Mouse (Mus musculus): ENCODE measurements around the gene Dnase1l2. TPM values are rescaled to one million over a fixed set of nuclear protein-coding genes. Genes with fewer than 3 reads are reported as not detected.

Dnase1l2 gene
- total RNA-seq (2021) = under 1 TPM; 0.49 to 0.99 TPM
- long read RNA-seq, experiment 1 = 0 reads
- long read RNA-seq, experiment 2, partial matches to known transcripts = 0 of 1 reads
- long read RNA-seq, experiment 2, other reads (novel, unspliced or antisense) = 1 of 1 reads

- intact Hi-C loops (cut with DNase I) = no loop called here
- no peak for DNase-seq
These were observed at the start of gene Dnase1l2 for GRCm38 (mm10) chr17:24442632-24443155. Gene Dnase1l2 (minus strand): TSS chr17:24443105.

GRCm38 (mm10) chr17:24490399-24490798 is 47.5 kb upstream of the Dnase1l2 start:
- DNase-seq = no peak
- intact Hi-C loops (cut with DNase I) = no loop called here

GRCm38 (mm10) chr17:24489265-24490030 is 46.5 kb upstream of the Dnase1l2 start:
- intact Hi-C loops (cut with DNase I) = no loop called here
- DNase-seq = no peak

GRCm38 (mm10) chr17:24488662-24489264 is 45.9 kb upstream of the Dnase1l2 start:
- intact Hi-C loops (cut with DNase I) = no loop called here
- no peak for DNase-seq

- no peak for DNase-seq
- intact Hi-C loops (cut with DNase I) = no loop called here
These were observed 45.3 kb upstream of the Dnase1l2 start, which contains the start of gene Caskin1 for GRCm38 (mm10) chr17:24488186-24488661. Gene Caskin1 (plus strand): TSS chr17:24488601.

GRCm38 (mm10) chr17:24485090-24485860 is 42.4 kb upstream of the Dnase1l2 start:
- peak in 1 of 2 experiments; percentile 18 for DNase-seq
- intact Hi-C loops (cut with DNase I) = no loop called here

GRCm38 (mm10) chr17:24483495-24483894 is 40.6 kb upstream of the Dnase1l2 start:
- intact Hi-C loops (cut with DNase I) = no loop called here
- DNase-seq = no peak

GRCm38 (mm10) chr17:24481027-24481815 is 38.3 kb upstream of the Dnase1l2 start:
- intact Hi-C loops (cut with DNase I) = no loop called here
- DNase-seq = no peak

GRCm38 (mm10) chr17:24480201-24480826 is 37.4 kb upstream of the Dnase1l2 start:
- intact Hi-C loops (cut with DNase I) = no loop called here
- DNase-seq = no peak

- intact Hi-C loops (cut with DNase I) = no loop called here
- DNase-seq = no peak
These were observed 36.5 kb upstream of the Dnase1l2 start for GRCm38 (mm10) chr17:24479431-24479830.

- DNase-seq = peak; percentile 97 to 99
- intact Hi-C loops (cut with DNase I) = no loop called here
These were observed 35.9 kb upstream of the Dnase1l2 start, which contains the start of gene Mlst8 for GRCm38 (mm10) chr17:24478663-24479380. Gene Mlst8 (minus strand): TSS chr17:24479078.

- intact Hi-C loops (cut with DNase I) = no loop called here
- no peak for DNase-seq
These were observed 35.2 kb upstream of the Dnase1l2 start for GRCm38 (mm10) chr17:24477985-24478600.

- intact Hi-C loops (cut with DNase I) = no loop called here
- DNase-seq = no peak
These were observed 34.4 kb upstream of the Dnase1l2 start for GRCm38 (mm10) chr17:24477053-24477984.

- DNase-seq = no peak
- intact Hi-C loops (cut with DNase I) = no loop called here
These were observed 33.3 kb upstream of the Dnase1l2 start for GRCm38 (mm10) chr17:24476022-24476776.

- intact Hi-C loops (cut with DNase I) = no loop called here
- DNase-seq = no peak
These were observed 32.7 kb upstream of the Dnase1l2 start for GRCm38 (mm10) chr17:24475586-24475985.

GRCm38 (mm10) chr17:24474557-24474956 is 31.7 kb upstream of the Dnase1l2 start:
- DNase-seq = no peak
- intact Hi-C loops (cut with DNase I) = no loop called here
